Mouse (Mus musculus): ENCODE results near the gene BC030500. TPM values are rescaled to one million over a fixed set of nuclear protein-coding genes. Genes with fewer than 3 reads are reported as not detected.

BC030500 gene
- total RNA-seq (2021): not detected
- long read RNA-seq, experiment 1: 0 reads
- long read RNA-seq, experiment 2: 0 reads

DNA sequence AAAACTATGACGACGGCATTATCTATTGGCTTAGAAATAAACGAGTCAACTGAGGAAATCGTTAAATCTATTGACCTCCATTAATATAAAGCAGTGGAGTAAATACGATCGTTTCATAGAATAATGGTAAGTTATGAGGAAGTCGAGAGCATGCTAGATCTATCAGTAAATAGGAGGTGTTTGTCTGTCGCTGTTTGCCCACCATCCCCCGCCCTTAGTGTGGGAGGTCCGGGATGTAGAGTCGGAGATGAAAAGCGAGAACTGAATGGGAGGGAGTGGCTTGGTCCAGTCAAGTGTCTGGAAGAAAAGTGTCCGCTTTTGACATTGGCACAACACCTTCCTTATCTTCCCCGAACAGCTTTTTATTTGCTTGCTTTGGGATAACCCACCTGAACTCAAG lies at the start of gene BC030500:
Gene BC030500, plus strand, starts transcription at position 79 of the 400 bp plus-strand sequence.
- DNase-seq: no peak

DNA sequence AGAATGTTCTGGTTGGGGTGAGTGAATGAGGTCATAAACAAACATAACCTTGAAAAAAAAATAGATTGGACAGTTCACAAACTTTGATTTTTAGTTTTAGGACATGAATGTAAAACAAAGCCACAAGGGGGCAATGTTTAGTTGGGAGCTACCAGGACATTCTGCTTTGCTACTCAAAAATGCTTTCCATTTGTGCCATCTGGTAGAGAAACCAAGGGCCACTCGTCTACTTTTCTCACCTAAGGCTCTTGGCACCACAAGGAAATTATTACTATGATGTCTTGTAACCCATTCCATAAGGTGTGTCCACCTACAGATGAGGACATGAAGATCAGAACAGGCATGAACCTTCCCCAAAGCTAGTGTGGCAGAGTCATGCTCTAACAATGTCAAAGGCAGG lies 25.1 kb upstream of the BC030500 start:
- no peak for DNase-seq

DNA sequence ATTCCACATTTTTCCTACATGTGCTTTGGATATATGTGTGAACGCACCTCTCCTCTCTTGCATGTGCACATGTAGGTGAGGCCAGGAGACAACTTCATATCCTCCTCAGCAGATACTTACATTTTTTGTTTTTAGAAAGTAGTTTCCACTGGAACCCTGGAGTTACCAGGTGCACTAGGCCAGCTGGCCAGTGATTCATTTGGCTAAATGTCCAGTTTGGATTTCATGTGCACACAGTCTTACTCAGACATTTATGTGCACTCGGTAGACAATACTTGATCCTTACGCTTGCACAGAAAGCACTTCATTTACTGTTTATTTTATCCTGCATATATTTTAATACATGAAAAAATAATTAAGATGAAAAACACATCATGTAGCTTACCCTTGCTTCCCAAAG lies 21.0 kb upstream of the BC030500 start:
- DNase-seq: no peak

DNA sequence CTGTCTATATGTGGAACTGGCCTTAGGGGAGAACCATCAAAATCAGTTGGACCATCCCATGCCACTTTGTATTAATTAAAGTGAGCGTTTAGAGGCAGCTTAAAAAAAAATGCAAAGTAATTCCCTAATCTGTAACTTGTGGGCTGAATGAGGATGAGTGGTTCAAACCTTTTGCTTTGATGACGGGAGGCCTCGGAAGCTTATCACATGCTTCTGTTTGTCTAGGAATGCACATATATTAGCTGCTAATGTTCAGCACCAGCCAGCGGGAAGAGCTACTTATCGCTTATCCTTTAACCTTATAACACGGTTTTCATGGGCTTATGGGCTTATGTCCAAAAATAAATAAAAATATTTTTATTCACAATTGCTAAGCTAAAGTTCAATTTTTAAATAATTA lies 15.6 kb upstream of the BC030500 start:
- no peak for DNase-seq

DNA sequence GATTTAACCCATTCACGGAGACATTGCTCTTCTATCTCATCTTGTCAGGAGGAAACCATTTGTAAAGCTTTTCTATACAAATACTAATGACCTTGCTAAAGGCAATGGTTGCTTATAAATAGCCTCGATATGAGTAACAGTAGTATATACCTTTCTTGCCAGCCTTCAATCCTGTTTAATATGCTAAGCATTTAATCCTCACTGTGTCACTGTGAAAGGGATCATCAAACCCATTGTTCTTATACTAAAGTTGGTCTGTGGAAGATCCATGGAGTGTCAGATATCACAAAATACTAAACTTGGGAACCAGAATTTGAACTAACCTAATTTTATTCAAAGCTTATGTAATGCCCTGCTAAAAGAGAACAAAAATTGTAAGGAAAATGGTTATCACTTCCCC lies 7.1 kb upstream of the BC030500 start:
- DNase-seq: no peak

DNA sequence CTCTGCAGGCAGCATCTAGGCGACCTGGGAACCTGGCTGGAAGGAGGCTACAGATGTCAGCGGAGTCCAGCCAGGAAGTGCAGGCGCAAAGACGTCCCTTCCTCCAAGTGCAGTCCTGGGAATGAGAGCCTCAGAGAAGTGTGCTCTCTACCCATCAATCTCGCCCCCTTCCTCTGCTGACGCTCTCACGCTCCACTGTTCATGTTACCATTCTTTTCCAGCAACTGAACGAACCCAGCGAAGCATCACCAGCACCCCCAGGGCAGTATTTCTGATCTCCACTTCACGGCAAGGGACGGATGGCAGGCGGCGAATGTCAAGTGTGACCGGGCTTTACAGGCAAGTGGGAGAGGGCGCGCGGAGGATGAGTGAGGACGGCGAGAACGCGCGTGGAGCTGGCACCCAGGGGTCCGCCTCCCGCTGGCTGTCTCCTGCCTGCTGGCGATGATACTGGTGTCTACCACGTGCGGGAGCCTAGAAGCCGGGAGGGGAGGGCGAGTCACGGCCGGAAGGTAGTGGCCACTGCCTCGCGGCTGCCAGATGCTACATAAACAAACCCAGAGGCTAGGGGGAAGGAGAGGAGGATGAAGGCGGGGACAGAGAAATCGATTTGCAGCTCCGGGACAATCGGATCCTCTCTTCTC lies 763 bp downstream of the BC030500 start, which contains the start of gene Galntl6:
Gene Galntl6, minus strand, starts transcription at position 445 of the 644 bp plus-strand sequence.
- DNase-seq: no peak

DNA sequence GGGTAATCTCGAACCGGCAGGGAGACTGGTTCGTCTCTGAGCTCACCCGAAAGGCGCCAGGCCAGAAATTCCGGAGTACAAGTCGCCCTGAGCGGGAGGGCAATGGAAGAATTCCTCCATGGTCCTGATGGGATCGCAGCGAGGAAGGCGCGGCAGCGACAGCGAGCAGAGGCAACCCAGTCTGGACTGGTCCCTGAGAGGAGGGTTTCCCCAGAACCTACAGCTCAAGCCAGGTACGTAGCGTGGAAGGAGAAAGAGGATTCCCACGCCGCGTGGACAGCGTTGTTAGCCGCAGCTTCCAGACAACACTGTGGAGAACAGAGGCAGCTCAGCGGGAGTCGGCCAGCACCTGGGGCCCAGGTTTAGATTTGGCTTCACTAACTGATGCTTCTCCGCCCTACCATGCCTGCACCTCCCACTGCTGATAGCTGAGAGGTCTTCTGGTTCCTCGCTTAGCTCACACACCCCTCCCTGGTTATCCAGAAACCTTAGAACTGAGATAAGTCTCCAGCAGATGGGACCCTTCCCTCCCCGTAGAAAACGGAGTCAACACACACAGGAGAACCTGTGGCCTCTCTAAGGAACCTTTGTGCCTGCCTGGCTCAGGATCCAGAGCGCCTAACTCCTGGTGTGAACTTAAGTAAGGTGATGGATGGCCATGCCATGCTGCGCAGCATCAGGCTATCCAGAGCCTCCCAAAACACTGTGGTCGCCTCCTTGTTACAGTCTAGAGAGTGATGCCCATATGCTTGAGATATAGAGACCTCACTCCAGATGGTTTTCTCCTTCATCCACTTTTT lies 1.5 kb downstream of the BC030500 start:
- no peak for DNase-seq

DNA sequence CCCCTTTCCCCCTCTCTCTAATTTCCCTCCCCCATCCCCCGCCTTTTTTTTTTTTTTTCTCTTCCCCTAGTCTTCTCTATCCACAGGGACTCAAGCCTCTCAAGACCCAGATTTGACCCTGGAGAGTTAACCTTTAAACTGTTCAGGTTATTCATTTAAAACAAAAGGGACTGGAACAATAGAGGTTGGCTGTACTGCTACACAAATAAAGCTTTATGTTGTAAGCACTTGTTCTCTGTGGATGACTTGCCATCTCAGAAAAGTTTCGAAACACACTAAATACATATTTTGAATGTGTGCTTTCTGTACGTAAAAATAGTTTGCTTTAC lies 2.0 kb downstream of the BC030500 start:
- no peak for DNase-seq

DNA sequence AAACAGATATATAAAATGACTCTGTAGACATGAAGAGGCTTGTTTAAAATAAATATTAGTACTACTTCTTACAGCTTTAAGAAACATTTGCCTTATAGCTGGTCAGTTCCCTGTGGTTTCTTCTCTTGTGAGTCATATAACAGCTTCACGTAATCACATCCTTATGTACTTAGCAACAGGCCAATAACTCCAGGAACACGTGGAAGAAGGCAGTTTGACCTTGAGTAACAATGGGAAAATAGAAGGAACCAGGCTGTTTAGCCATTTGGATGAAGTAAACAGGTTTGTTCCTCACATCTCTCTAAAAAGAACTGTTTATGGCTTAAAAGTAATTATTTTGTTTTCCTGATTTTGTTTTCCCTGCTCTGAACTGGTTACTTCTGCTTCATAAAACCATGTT lies 3.6 kb downstream of the BC030500 start:
- no peak for DNase-seq

DNA sequence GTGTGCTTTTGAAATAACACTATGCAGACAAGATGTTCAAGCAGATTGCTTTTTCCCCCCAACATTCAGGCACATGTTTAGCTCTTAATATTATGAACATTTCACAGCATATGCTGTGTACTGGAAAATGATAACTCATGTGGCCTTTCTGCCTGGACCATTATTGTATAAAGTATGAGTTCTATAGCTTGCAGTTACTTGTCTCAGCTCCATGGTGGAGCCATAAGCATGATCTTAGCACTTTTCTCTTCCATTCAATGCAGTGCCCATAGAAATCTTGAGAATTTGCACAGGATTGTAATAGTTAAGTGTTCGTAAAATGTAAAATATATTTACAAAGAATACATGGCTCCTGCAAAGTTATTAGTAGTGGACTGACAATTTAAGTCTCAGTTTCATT lies 19.5 kb downstream of the BC030500 start:
- no peak for DNase-seq

DNA sequence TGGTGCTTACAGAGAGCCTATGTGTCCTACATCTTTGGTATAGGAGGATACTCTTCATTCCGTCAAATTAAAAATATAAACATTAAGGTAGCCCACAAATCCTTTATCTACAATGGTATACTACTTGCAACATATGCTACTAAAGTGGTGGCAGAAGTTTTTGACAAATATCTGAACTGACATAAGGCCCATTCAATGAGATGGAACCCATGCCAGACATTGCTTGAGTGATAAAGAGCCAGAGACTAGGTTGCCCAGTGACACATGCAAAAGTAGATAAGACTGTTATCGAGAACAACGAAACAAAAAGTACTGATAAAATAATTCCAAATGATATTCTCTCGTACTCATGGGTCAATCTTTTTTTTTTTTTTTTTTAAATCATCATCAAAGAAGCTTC lies 32.2 kb downstream of the BC030500 start:
- no peak for DNase-seq

DNA sequence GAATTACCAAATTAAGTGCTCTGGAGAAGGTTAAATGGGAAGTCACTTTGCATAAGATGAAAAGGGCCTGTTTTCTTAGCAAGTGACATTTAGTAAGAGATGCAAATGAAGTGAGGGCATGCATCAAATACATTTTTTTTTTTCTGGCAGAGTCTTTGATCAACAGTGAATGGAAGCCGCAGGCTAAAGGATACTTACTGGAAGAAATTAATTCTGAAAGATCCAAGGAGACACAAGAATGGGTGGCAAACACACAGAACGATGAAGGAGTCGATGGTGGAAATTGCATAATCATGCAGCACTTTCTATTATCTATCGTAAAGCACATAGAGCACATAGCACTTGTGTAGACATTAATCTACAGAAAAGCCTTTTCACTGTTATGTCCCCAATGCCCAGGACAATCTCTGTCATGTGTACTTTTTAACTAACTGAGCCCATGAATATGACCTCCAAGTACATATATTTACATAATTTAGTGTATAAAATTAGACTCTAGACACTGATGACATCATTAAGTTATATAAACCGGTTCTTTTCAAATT lies 45.7 kb downstream of the BC030500 start:
- no peak for DNase-seq

Other genes starting within 250 kb of the BC030500 start
- gene Galntl6, start 885 bp downstream of the BC030500 start, total RNA-seq (2021): not detected